Mouse (Mus musculus): ENCODE results near the gene Bach2.

DNA sequence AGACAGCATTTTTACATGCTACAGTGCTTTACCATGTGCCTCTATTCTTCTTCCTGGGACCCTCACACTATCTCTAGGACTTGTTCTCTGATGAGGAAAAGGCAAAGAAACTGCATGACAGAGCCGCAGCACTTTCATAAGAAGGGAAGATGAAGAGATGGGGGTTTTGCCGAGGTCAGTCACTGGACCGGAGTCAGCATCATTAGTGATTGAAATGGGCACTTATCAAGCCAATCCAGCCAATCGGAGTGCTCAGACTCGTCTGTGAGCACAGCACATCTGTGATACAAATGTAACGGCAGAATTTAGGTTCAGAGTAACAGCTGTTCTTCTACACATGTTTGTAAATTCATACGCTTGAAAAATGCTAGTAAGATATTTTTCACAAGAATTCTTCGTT is 293.5 kb downstream of the Bach2 start:
- TF ChIP-seq CTCF (IDR thresholded peaks at IDR 0.05; ENCODE audit: low read depth) (no peak), EP300 (IDR thresholded peaks at IDR 0.05; ENCODE audit: low read depth) (no peak)

Data from heart, postnatal 0 days (tissue).